Mouse (Mus musculus): ENCODE data around the gene Pgbd5. TPM values are rescaled to one million over a fixed set of nuclear protein-coding genes. Genes with fewer than 3 reads are reported as not detected.

The Pgbd5 gene
- 100 to 1,000 TPM; 102 to 111 TPM for total RNA-seq (2021)
- long read RNA-seq, transcript Pgbd5-201 (7 exons, 2,824 nt) = major isoform, 76 of 105 reads
- long read RNA-seq, partial matches to known transcripts = 4 of 105 reads
- long read RNA-seq, other reads (novel, unspliced or antisense) = 25 of 105 reads

DNA sequence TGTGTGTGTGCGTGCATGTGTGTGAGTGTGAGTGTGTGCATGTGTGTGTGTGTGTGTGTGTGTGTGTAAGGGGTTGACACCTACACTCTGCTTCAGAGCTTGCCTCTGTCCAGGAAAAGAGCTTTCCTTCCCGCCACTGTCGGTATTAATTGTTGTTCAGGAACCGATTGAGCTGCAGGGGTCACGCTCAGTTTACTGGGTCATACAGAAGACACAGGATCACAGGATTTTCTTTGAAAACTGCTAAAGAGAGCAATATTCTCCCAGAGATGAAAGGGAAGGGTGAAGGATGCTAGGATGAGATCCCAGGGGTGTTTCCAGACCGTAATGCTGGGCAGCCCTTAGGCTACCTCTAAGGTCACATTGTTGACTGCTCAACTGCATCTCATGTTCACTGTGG is at the start of gene Pgbd5:
Pgbd5 (minus strand) TSS at position 101 of the 400 bp plus-strand sequence.
- DNase-seq (ENCODE audit: low spot score in 2 of 2) = no peak

DNA sequence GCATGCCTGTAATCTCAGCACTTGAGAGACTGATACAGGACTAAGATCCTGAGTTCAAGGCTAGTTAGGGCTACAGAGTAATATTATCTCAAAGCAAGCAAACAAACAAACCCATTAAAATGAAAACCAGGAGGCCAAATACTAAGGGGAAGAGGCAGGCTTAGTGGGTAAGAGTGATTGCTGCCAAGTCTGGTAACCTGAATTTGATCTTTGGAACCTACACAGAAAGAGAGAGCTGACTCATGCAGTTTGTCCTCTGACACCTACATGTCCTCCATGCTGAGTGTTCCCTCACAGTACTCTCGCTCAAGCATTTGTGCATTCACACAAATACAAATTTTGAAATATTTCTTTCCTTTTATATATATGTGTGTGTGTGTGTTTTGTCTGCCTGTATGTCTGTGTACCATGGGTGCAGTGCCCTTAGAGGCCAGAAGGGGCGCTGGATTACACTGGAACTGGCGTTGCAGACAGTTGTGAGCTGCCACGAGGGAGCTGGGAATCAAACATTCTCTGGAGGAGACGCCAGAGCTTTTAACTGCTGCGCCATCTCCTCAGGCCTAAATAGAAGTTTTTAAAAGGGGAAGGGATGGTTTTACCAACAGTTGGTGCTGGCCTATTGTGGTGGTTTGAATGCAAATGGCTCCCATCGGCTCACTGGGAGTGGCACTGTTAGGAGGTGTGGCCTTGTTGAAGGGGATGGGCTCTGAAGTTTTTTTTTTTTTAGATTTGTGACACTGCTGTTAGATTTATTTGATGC is 44.1 kb upstream of the Pgbd5 start:
- DNase-seq (ENCODE audit: low spot score in 2 of 2) = no peak

DNA sequence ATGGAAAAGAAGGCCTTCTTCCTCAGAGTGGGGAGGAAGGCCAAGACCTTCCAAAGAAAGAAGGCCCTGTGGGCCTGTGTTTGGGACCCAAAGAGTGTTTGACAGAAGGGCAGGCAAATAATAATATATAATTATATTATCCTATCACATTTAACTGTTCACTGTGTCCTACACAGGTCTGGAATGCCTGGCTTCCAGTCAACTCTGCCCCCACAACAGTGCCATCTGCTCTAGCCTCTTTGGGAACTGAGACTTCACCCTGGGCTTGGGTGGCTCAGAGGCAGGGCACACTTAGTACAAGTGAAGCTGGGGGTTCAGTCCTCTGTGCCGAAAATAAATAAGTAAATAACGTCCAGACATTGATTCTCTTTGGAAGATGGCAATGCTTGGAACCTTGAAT is 43.3 kb upstream of the Pgbd5 start:
- no peak for DNase-seq (ENCODE audit: low spot score in 2 of 2)

GRCm38 (mm10) chr8:124480321-124480720 is 40.9 kb upstream of the Pgbd5 start:
- DNase-seq (ENCODE audit: low spot score in 2 of 2) = no peak

DNA sequence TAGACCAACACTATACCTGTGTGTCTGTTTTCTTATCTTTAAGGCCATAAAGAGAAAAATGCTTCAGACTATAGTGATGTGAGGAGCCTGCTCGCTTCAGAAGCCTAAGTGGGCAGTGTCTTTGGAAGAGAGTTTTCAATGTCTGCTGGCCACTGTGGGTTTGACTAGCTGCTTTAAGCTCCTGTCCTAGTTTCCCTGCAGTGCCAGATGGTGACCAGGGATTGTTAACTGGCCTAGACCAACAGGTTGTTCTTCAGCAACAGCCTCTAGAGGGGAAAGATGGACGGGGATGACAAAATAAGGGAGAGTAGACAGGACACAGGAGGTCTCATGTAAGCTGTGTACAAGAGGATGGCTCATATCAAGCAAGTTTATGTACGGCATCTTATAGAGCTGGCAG is 39.8 kb upstream of the Pgbd5 start:
- DNase-seq (ENCODE audit: low spot score in 2 of 2) = no peak

GRCm38 (mm10) chr8:124476701-124477100 is 37.2 kb upstream of the Pgbd5 start:
- DNase-seq (ENCODE audit: low spot score in 2 of 2) = peak; percentile 39 to 46

DNA sequence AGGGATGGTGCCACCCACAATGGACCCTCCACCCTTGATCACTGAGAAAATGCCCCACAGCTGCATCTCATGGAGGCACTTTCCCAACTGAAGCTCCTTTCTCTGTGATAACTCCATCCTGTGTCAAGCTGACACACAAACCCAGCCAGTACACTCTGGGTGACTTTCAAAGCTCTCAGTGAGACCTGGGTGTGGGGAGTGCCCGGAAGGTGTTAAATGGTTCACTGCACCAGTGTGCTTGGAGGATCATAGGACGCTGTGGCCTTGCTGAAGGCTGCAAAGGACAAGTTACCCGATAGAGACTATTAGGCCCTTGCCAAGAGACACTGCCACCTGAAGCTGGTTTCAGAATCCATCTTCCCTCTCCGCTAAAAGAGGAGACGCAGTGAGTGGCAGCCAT is 36.2 kb upstream of the Pgbd5 start:
- DNase-seq (ENCODE audit: low spot score in 2 of 2) = no peak

GRCm38 (mm10) chr8:124464641-124465040 is 25.2 kb upstream of the Pgbd5 start:
- DNase-seq (ENCODE audit: low spot score in 2 of 2) = no peak

DNA sequence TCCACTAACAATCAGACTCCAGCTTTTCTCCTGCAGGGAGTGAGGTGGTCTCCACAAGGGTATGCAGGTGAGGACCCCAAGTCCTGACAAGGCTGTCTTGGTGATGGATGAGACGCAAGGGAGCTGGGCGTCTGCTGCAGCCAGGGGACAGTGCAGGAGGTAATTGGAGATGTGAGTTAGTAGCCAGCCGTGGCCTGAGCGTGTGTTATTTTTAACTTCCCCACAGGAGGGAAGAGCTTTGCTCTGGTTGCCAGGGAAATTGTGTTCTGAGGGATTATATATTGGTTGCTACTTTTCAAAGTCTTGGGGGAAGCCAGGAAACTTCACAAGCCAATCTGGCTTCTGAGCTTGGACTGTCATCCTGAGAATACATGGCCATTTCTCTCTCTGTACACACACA is 23.7 kb upstream of the Pgbd5 start:
- no peak for DNase-seq (ENCODE audit: low spot score in 2 of 2)

- DNase-seq (ENCODE audit: low spot score in 2 of 2) = no peak
These were observed 22.7 kb upstream of the Pgbd5 start for GRCm38 (mm10) chr8:124462192-124462591.

DNA sequence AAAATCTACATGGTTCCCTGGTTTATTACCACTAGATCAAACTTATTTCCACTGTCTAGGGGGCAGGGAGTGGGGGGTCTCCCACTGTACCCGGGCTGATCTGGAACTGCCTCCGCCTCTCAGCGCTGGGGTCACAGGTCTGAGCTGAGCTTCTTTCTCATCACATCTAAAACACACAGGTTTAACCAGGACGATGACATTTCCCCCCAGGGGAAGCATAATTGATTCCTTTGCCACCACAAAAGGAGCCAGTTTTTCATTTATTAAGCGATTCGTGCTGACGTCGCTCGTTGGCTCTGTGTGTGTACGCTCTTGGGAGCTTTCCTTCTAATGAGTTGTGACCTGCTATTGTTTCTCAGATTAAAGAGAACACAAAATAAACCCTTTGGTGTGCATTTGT is 21.6 kb upstream of the Pgbd5 start:
- DNase-seq (ENCODE audit: low spot score in 2 of 2) = no peak

GRCm38 (mm10) chr8:124460660-124461059 is 21.2 kb upstream of the Pgbd5 start:
- DNase-seq (ENCODE audit: low spot score in 2 of 2) = no peak

- no peak for DNase-seq (ENCODE audit: low spot score in 2 of 2)
These were observed 20.2 kb upstream of the Pgbd5 start for GRCm38 (mm10) chr8:124459627-124460026.

GRCm38 (mm10) chr8:124455359-124455758 is 15.9 kb upstream of the Pgbd5 start:
- no peak for DNase-seq (ENCODE audit: low spot score in 2 of 2)

GRCm38 (mm10) chr8:124450192-124450895 is 10.9 kb upstream of the Pgbd5 start:
- DNase-seq (ENCODE audit: low spot score in 2 of 2) = no peak

GRCm38 (mm10) chr8:124448962-124449670 is 9.7 kb upstream of the Pgbd5 start:
- no peak for DNase-seq (ENCODE audit: low spot score in 2 of 2)

DNA sequence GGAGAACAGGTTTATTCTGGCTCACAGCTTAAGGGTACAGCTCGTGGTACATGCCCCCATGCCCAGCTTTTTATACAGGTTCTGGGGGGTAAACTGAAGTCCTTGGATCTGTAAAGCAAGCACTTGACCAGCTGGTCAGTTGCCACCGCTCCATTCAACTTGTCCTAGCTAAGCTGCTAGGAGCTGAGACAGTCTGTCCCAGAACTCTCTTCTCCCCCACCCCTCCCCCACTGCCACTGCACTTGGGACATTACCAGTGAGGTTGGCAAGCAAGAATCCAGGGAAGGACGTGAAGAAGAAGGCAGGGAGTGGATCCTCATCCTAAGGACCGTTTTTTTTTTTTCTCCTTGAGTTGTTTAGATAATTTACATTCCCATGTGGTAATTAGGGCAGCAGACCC is 2.7 kb downstream of the Pgbd5 start:
- no peak for DNase-seq (ENCODE audit: low spot score in 2 of 2)

DNA sequence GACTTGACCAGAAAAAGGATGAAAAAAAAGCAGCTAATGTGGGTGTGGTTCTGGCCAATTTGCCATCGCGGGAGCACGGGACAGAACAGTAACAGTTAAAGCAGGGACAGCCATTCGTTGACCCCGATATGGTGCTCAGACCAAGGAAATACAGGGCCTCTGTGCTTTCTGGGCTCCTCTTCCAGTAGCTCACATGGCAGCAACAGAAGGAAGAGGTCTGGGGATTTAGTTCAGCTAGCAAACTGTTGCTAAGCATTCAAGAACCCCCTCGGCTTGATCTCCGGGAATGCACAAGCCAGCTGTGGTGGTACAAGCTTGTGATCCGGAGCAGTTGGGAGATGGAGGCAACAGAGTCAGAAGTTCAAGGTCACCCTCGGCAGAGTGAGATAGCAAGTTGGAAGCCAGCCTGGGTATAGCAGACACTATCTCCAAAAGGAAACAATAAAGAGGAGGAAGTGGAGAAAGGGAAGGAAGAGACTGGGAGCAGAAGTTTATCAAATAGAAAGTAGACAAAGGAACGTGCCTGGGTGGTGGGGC is 3.7 kb downstream of the Pgbd5 start:
- no peak for DNase-seq (ENCODE audit: low spot score in 2 of 2)

DNA sequence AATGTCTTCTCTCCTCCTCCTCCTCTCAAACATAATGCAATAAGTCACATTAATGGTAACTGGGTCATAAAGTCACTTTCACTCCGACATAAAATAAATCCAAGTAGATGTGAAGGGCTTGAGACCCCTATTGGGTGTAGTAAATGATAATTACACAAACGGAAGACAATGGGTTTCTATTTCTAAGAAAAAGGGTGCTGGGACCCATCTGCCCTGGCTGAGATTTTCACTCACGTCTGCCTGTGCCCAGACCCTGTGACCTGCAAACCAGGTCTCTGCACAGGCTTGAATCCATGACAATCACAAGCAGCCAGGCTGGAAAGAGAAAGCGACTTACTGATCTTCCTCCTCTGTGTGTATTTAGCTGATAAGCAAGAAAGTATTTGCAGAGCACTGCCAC is 4.3 kb downstream of the Pgbd5 start:
- DNase-seq (ENCODE audit: low spot score in 2 of 2) = no peak

- DNase-seq (ENCODE audit: low spot score in 2 of 2) = peak; percentile 95 to 98
These were observed 5.2 kb downstream of the Pgbd5 start for GRCm38 (mm10) chr8:124434126-124434790.
